Mouse (Mus musculus) embryonic fibroblast, embryonic 13.5 days (primary cell): ENCODE measurements at regions not wholly inside any gene's neighbourhood (a gene's known extent, or its start where the extent isn't known, plus 50 kb on each side); places are given as distances from the start of the nearest gene placed in this dataset.

Experiments
- CTCF ChIP-seq: IDR thresholded peaks from 2 replicates; pipeline ENCODE4 v1.5.1; 2011; ENCODE audit warnings: mild to moderate bottlenecking, control low read depth, low read length, moderate library complexity, borderline replicate concordance; ENCODE audit not compliant: insufficient read depth
- POLR2A ChIP-seq: IDR thresholded peaks from 2 replicates; pipeline ENCODE4 v1.6.1; 2011; ENCODE audit warnings: low read depth, mild to moderate bottlenecking, control low read depth, low read length, moderate library complexity

- TF ChIP-seq CTCF: no peak
- no peak for TF ChIP-seq POLR2A
Observed at GRCm38 (mm10) chr4:124052387-124052786, 134.6 kb upstream of the 4930535I16Rik start.
